Mouse (Mus musculus) layer of hippocampus, adult 9-10 months (tissue): ENCODE data around the gene Stk4.

Experiments
- DNase-seq: peaks from one replicate; pipeline ENCODE4 v3.0.0; 2022; ENCODE audit warnings: low spot score

Stk4 gene

DNA sequence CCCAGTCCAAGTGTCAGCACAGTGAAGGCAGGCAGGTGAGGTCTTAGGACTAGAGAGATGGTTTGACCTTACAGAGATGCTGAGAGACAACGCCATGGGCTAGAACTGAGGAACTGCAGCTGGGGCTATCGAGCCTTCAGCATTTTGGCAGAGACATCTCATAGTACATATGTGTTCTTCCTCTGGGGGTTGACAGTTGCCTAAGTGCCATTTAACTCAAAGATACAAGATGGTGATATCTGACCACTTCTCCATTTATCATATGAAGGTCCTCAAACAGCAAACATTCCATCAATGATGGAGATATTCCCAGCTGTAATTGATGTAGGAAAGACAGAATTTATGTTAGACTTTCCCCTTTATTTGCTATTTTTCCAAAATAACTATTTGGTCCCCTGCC lies 57.2 kb downstream of the Stk4 start:
- DNase-seq, result no peak

DNA sequence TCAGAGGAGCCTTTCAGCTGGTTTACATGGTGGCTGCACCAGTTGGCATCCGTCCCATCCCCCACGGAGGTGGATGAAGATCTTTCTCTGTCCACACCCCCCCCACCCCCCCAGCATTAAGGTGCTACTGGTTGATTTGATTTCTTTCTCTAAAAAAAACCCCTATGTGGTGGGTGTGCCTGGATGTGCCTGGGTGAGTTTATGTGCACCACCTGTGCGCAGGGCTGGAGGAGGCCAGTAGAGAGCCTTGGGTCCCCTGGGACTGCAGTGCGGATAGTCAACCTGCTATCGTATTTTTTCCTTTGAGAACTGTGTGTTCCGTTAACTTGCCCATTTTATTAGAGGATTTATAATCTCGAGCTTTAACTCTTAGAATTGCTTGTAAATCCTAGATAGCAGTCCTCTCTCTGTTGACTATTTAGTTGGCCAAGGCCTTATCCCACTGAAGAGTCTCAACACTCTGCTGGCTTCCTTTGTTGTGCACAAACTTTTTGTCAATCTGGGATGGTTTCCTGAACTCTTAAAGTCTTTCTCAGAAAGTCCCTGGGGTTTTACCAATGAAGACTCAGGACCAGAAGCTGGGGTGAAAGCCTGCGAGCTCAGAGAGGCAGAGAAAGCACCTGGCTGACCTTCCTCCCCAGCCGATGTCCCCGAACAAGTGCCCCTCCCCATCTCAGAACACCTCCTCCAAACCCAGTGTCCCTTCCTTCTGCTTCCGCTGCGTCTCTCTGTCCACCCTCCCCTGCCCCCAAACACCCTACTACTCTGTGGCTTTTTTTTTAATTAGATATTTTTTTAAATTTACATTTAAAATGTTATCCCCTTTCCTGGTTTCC lies 58.7 kb downstream of the Stk4 start:
- no peak for DNase-seq

DNA sequence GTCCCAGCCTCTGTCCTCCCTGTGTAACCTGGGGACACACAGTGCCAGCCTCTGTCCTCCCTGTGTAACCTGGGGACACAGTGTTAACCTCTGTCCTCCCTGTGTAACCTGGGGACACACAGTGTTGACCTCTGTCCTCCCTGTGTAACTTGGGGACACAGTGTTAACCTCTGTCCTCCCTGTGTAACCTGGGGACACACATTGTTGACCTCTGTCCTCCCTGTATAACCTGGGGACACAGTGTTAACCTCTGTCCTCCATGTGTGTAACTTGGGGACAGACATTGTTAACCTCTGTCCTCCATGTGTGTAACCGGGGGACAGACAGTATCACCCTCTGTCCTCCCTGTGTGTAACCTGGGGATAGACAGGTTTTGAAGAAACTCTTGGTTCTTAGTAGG lies 61.5 kb downstream of the Stk4 start:
- no peak for DNase-seq

DNA sequence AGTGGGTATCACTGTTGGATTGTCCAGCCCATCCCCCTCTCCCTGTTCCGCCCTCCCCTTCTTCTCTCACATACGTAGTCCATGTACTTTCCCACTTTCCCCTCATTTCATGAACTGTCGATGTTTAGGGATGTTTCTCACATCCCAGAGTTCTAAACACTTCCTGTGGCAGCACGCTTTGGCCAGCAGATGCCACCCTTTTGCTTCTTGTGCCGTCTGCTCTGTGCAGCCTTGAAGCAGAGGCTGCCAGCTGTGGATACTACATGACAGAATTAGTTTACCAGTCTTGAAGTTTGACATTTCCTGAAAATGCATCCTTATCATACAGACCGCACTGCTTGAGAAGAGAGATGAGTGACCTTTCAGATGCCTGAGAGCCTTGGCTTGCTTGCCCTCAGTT lies 64.4 kb downstream of the Stk4 start:
- DNase-seq, result no peak

DNA sequence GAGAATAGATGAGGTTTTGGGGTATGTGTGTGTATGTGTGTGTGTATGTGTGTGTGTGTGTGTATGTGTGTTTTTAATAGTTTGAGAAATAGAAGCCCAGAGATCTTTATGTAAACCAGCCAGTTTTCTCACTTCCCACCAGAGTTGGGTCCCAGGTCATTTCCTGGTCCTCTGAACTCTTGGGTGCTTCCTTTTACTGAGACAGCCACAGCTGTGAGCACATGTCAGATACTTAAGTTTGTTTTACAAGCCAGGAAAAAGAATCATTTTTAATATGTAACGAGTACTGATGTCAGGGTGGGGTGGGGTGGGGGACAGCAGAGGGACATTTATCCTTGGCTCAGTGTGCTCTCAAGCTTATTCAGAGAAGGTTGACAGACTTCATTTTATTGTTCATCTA lies 65.2 kb downstream of the Stk4 start:
- no peak for DNase-seq

DNA sequence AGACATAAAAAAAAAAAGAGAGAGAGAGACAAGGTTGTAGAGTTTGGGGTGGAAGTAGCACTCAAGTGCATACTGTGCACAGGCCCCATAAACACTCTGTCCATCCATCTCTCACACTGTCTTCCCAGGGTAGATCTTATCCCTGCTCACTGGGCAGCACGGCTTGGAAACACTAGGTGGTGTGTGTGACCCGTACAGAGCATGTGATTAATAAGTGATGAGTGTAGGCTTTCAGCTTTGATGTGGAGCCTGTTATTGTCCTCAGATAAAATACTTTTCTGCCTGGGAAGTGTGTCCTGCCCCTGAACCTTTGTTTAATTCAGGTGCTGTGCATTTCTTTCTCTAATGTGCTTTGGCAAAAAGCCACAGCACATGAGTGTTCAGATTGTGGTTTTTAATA lies 66.3 kb downstream of the Stk4 start:
- DNase-seq, result no peak

DNA sequence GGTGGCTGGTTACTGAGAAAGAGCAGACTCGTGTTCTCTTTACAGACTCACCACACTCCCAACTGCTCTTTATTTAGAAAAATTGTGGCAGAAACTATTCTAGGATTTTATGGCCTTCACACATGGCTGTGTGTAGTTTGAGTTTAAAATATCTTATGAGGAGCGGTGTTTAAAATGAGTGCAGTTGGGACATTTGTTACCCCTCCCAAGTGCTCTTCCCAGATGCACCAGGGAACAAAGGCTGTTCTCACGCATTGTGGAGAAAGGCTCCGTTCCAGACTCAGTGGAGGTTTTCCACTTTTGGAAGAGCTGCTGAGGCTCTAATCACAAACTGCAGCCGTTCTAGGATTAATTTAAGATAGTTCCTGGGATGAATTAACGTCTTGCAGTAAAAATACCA lies 67.6 kb downstream of the Stk4 start:
- no peak for DNase-seq

DNA sequence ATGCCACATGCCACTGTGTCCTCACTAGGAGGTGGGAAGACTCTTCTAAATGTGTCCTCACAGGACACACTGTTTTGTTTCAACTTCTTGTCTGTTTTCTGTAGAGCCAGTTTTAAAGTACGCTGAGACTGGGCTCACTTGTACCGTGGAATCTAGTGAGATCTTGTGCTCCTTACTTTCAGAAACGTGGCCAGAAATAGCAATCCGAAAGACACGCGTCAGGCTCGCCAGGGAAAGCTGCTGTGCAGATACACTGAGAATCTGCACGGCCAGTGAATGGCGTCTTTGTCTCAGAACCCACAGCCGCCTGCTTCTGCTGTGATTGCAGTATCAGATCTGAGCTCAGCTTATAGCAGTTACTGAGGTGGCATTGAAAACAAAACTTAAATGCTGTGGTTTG lies 71.9 kb downstream of the Stk4 start:
- no peak for DNase-seq

DNA sequence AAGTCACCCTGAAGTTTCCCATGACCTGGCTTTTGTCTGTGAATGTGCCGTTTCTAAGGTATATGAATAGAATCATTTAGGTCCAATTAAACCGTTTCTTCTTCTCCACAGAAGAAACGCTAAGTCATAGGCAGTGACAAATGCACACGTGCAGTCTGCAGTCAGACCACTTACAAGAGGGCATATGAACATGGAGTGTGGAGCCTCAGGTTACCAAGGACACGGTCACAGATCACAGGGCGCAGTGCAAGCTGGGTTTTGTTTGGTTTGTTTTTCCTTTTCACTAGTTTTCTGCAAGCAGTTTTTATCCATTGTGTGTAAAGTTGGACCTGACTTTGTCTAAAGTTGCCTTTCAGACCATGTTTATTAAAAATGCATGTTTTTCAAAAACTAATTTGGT lies 73.9 kb downstream of the Stk4 start:
- no peak for DNase-seq

DNA sequence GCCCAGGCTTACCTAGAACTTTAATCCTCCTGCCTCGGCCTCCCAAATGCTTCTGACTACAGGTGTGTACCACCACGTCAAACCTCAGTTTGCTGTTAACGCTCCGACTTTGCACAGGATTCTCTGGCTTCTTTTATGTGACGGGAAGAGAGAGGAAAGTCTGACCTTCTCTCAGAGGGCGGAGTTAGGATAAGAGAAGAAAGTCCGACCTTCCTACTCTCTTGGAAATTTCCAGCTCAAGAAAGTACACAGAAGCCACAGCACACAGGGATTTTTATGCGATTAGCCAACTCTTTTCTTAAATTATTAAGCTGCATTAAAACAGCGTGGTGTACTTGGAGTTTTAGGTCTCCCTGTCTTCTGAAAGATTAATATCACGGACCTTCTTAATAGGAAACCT lies 74.4 kb downstream of the Stk4 start:
- no peak for DNase-seq

DNA sequence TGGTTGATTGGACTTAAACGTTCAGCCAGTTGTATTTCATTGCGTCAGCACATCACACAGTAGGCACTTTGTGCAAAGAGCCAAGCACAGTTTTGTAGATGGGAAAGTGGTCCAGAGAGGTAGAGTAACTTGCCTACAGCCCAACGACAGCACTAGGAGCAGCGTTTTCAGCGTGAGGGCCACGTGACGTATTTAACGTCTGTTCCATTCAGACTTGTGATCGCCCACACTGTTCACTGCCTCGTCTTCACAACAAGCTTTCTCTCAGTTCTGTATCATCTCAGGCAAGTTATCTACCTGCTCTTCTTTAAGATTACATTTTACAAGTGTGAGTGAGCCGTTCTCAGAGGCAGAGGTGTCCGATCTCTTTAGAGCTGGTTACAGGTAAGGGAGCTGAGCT lies 76.4 kb downstream of the Stk4 start:
- no peak for DNase-seq

DNA sequence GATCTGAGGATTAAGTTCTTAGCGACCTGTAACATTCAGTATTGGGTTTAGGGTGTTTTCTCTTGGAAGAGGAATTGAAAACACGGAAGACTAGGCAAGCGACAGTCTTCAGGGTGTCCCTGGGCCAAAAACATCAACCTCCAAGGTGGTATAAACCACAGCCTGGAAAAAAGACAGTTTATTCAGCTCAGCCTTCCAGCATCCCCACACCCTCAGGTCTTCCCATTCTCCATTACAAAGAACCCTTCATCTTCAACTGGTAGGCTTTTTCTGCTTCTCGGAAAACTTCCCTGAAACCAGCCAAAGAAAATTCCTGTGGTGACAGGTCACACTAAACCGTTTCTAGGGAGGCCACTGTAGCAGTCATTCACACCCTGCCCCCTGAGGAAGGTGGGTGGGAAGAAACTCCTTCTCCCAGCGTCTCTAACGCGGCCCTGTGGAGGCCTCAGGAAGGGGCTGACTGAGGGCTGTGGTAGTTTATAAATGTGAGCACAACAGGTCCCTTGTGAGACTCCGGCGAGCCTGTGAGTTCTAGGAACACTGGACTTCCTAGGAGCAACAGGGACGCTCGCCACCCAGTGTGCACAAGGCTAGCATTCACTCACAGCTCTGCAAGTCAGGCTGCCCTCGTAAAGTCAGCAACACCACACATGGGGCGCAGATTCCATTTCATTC lies 80.1 kb downstream of the Stk4 start:
- DNase-seq, result no peak

DNA sequence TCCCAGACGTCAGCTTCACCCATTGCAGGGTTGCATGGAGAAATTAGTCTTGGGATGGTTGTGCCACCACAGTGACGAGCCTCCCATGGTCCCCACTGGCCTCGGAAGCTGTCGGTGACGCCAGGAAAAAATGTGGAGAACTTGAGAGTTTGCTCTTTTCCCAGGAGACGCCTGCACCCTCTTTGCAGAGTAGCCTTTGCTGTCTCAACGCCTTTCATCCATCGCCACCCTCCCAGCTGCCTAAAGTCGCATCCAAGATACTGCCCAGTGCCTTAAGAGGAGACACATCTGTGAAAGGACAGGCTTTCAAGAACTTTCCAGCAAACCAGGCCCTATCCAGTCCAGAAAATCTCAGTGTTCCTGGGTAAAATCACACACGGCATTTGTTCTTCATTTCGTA lies 82.2 kb downstream of the Stk4 start:
- DNase-seq, result no peak

DNA sequence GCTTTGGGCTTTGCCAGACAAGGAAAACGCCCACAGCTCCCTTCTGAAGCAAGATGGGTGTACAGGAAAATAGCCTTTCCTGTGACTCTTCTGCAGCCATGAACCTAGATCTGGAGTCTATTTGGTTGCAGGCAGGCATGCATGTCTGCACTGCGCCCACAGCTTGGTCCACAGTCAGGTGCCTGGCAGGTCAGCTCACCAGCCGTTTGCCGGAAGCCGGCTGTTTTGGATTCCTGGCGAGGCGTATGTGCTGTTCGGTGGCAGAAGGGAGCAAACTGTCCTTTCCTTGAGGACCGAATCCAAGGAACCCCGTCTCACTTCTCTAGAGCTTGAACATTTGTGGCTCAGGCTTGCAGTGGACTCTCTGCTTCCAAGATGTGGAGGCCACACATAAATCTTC lies 83.9 kb downstream of the Stk4 start:
- no peak for DNase-seq

DNA sequence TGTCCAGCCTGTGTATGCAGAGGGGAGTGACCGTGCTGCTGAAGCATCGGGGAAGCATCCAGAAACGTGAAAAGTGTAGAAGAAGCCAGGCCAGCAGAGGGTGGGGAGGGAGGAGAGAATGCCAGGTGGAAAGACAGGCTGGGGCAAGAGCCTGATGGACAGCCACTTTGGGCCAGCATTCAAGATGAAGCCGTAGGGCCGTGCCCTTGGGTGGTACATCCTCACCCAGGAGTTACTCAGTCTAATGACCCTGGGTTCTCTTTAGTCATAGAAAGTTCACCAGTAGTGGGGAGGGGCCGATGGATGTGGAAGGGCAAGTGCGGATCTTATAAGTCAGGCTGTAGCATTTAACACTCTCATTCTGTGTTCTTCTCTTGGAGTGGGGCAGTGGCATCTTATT lies 86.0 kb downstream of the Stk4 start:
- DNase-seq, result no peak

DNA sequence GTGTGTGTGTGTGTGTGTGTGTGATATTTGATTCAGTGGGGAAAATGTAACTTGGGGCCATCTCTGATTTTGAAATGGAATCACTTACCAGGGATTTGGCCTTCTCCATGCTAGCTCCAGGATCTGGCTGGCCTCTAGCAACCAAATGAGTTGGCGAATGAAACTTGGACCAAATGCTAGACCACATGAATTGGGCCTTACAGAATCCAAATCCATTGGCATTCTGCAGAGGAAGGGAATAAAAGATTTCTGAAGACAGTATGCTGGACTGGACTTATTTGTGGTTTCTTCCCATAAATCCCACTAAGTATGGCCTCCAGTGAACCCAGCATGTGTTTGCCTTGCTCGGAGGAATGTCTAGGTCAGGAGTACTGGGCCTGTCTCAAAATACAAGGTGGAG lies 88.7 kb downstream of the Stk4 start:
- DNase-seq, result no peak

DNA sequence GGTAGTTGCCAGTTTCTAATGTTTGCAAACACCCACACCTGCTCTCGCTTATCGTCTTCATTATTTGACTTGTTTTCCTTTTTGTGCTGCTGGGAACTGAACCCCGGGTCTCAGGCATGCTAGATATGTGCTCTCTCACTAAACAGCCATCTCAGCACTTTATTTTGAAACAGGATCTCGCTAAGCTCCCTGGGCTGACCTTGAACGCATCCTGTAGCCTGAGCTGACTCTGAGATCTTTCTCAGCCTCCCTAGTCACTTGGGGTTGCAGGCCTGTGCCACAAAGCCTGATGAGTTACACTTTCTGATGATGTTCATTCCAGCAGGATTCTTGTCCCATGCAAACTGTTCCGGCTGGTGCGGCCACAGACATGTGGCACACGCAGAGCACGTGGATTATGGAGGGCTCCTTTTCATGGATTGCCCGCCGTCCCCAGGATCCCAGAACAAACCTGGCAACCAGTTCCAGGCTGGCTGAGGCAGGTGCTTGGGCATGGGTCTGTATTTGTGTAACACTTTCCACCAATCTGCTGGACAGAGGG lies 91.5 kb downstream of the Stk4 start:
- DNase-seq, result no peak

DNA sequence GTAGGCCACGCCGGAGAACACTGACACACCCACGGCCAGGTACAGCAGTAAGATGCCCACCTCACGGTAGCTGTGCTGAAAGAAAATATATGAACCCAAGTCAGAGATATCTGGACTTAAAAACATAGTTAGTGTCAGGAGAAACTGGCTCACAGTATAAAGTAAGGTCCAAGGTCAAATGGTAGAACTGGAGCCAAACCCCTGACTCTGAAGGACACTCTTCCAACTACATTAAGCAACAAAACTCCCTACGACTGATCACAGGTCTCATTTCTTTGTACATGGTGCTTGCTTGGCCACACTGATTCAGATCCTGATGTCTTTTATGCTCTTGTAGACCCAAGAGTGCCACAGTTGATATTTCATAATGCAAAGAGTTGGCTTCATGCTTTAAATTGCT lies 94.8 kb downstream of the Stk4 start:
- DNase-seq, result no peak

DNA sequence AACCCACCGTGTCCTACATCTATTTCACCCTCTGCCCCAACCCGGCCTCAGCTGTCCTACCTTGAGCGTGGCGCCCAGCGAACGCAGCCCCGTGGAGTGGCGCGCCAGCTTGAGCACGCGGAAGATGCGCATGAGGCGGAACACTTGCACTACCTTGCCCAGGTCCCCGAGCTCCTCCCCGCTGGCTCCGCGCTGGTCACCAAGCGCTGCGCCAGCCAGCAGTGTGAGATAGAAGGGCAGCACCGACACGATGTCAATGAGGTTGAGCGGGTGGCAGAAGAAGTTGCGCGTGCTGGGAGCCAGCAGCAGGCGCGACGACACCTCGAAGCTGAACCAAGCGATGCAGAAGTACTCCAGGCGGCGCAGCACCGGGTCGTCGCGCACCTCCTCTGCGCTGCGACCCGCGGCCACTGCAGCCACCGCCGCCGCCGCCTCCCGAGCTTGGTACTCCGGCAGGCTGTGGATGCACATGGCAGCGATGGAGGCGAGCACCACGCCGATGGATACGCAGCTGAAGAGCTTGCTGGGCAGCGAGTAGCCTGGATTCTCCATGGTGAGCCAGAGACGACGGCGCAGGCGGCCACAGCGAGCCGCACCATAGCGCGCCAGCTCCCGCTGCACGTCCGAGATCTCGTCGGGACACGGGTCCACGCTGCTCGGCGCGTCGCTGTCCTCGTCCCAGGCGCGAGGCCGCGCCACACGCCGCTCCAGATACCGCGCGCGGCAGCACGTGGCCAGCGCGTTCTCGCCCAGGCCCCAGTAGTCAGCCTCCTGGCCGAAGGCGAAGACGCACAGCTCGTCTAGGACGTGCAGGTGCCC lies 97.8 kb downstream of the Stk4 start:
- no peak for DNase-seq

DNA sequence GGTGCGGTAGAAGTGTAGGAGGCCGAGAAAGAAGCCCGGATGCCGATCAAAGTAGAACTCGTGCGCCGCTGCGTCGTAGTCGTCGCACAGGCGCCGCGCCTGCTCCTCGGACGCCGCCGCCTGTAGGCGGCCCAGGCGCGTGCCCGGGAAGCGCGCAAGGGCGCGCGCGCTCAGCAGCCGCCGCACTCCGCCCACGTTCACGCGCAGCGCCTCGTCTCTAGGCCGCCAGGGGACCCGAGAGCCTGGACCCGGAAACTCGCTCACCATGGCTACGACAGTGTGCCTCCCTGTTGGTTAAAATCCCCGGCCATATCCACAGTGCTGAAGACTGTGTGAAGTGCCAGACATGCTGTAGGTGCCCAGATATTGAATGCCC lies 98.4 kb downstream of the Stk4 start:
- DNase-seq, result no peak

DNA sequence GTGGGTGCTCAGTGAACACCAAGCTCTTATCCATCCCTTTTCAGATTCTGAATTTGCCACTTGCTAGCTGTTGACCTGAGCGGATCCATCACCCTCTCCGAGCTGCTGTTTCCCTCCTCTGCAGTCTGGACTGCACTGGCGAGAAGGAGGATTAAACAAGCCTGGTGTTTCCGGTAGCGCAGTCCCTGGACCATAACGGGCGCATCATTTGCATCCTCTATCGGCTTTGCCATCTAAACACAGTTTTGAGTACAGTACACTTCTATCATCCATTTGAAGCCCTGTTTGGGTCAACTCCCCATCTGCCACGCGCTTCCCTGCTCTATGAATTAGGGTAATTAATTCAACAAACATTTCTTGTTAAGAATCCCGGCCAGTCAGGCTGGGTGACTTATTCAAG lies 100.2 kb downstream of the Stk4 start:
- DNase-seq, result no peak

DNA sequence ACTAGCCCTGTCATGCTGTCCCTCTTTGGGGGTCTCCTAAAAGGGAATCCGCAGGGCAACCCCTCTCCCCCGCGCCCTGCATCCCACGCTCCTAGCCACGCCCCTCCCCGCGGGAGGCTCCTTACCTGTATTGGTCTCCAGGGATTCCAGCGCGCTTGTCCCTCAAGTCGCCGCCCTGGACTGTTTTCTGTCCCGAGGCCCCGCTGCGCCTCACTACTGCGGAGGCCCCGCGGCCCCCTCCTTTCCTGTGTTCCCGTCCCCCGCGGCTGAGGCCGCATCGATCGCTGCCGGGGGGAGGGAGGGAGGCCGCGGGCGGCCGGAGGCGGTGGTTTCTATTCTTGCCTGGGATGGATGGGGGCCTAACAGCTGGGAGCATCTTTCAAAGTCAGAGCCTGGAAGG lies 100.8 kb downstream of the Stk4 start, which contains the start of gene Kcns1:
Kcns1 (minus strand) TSS at position 212 of the 400 bp plus-strand sequence.
- no peak for DNase-seq

DNA sequence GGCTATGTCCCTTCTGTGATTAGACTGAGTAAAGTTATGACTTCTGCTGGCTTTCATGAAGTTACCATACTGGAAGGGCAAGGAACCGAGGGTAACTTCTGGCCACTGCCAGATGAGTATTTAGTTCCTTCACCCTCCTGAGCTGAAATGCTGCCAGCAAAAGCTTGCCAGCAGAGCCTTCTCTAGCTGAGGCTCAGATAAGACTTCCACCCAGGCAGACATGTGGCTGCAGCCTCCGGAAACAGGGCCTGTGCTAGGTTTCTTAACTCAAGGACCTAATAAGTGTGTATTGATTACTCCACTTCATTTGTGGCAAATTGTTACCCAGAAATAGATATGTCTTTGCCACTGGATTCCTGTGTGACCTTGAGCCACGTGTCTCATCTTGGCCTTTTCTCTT lies 103.3 kb downstream of the Stk4 start:
- DNase-seq, result no peak
